Mouse (Mus musculus) midbrain, postnatal 0 days (tissue): ENCODE measurements around the gene Sbds. TPM values are rescaled to one million over a fixed set of nuclear protein-coding genes. Genes with fewer than 3 reads are reported as not detected.

ENCODE experiments used
- ATAC-seq: fragments of 200-750 bp; cut with Nextera tagmentation; 2 replicates; pipeline ENCODE4 v1.8.0; 2017; ENCODE audit warnings: moderate number of reproducible peaks, mild to moderate bottlenecking, moderate TSS enrichment, moderate library complexity; ENCODE audit not compliant: low FRiP score
- DNase-seq: peaks from one replicate; pipeline ENCODE4 v3.0.0-alpha.2; 2015; ENCODE audit warnings: low spot score
- H3K27ac ChIP-seq: fragments of 300-500 bp; sonication (generic); 2 replicates; pipeline ENCODE4 v1.5.1; 2014; ENCODE audit warnings: low read depth, mild to moderate bottlenecking, low read length, mixed read lengths
- H3K27me3 ChIP-seq: fragments of 300-500 bp; sonication (generic); 2 replicates; pipeline ENCODE4 v1.6.1; 2014; ENCODE audit warnings: low read length, control low read depth, mixed read lengths; ENCODE audit not compliant: insufficient read depth
- H3K36me3 ChIP-seq: fragments of 300-500 bp; sonication (generic); 2 replicates; pipeline ENCODE4 v1.6.1; 2014; ENCODE audit warnings: low read length, control low read depth, mixed read lengths; ENCODE audit not compliant: insufficient read depth
- H3K4me1 ChIP-seq: fragments of 300-500 bp; sonication (generic); 2 replicates; pipeline ENCODE4 v1.6.1; 2014; ENCODE audit warnings: mild to moderate bottlenecking, control low read depth, antibody characterized with exemption, low read length, mixed read lengths; ENCODE audit not compliant: insufficient read depth
- H3K4me2 ChIP-seq: fragments of 300-500 bp; sonication (generic); 2 replicates; pipeline ENCODE4 v1.6.1; 2014; ENCODE audit warnings: low read depth, mild to moderate bottlenecking, low read length, mixed read lengths; ENCODE audit not compliant: poor library complexity, severe bottlenecking
- H3K4me3 ChIP-seq: fragments of 300-500 bp; sonication (generic); 2 replicates; pipeline ENCODE4 v1.5.1; 2014; ENCODE audit warnings: low read depth, mild to moderate bottlenecking, low read length, moderate library complexity
- H3K9ac ChIP-seq: fragments of 300-500 bp; sonication (generic); replicated peaks from 2 replicates; pipeline ENCODE4 v1.6.1; 2014; ENCODE audit warnings: mild to moderate bottlenecking, low read length, moderate library complexity, mixed read lengths; ENCODE audit not compliant: poor library complexity, severe bottlenecking
- H3K9me3 ChIP-seq: fragments of 300-500 bp; sonication (generic); 2 replicates; pipeline ENCODE4 v1.6.1; 2016; ENCODE audit warnings: low read length, control low read depth
- CTCF ChIP-seq: IDR thresholded peaks from 2 replicates; pipeline ENCODE4 v1.5.1; 2016; ENCODE audit warnings: antibody characterized with exemption, mild to moderate bottlenecking
- WGBS: fragments of 180-500 bp; shearing (Covaris S2); extraction: QIAGEN DNeasy Blood & Tissue Kit; methylation state at CpG from one replicate; pipeline ENCODE4 v1.1.7; 2014; 5-methylcytosine and 5-hydroxymethylcytosine counted together
- polyA plus RNA-seq: library from polyadenylated mRNA; unstranded; fragments of >200 nt; fragmentation: Nextera tagmentation; extraction: Ambion mirVana; gene quantifications from 2 replicates; pipeline ENCODE4 v1.2.1, GENCODE M21; 2015
- total RNA-seq: library from RNA; depleted of rRNA; stranded (reverse); fragments of >200 nt; gene quantifications from 2 replicates; pipeline ENCODE4 v1.2.3, GENCODE M21; 2014

Sbds gene
- total and polyA plus RNA-seq, 2 experiments from 2014 or later, result 20.3 to 46.4 TPM

DNA sequence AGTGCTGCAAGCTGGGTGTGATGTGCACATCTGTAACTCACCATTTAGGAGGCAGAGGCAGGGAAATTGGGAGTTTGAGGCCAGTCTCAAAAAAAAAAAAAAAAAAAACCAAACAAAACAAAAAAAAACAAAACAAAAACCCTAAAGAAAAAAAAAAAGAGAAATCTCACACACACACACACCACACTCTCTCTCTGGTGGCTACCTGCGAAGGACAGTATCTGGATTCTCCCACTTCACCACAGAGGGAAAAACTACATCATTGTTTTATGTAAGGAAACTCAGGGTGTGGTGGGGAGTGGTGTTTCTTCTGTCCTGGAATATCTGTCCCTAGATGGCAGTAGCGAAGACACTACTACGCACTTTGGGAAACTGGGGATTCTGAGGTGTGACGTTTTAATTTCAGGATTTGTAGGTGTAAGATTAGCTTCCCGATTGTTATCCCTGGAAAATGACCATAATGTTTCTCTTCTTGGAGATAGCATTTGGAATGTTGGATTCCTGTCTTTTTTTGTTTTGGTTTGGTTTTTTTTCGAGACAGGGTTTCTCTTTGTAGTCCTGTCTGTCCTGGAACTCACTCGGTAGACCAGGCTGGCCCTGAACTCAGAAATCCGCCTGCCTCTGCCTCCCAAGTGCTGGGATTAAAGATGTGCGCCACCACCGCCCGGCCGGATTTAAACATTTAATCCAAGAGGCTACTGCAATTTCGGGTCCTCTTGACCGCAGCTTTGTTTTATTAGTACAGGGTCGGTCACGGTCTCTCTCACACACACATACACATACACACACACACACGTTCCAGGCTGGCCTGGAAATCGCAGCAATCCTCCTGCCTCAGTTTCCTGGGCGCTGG is 940 bp downstream of the Sbds start:
- Histone ChIP-seq H3K4me2 (peak overlapping the region; percentile 64), H3K36me3 (peaks cover 27% of the 10 kb centered on the region), H3K4me3 (peak overlapping the region; percentile 73), H3K4me1 (no peaks in the 10 kb centered on the region), H3K27me3 (no peaks in the 10 kb centered on the region), H3K9me3 (no peaks in the 10 kb centered on the region), H3K27ac (peak overlapping the region; percentile 85), H3K9ac (peak overlapping the region; percentile 81)
- ATAC-seq (no peak; the same call in 1 of the 2 replicates), DNase-seq (peak; percentile 44)
- WGBS, result 18% methylated on average over 19 of the region's 19 CpGs
- peak; percentile 58 for TF ChIP-seq CTCF

DNA sequence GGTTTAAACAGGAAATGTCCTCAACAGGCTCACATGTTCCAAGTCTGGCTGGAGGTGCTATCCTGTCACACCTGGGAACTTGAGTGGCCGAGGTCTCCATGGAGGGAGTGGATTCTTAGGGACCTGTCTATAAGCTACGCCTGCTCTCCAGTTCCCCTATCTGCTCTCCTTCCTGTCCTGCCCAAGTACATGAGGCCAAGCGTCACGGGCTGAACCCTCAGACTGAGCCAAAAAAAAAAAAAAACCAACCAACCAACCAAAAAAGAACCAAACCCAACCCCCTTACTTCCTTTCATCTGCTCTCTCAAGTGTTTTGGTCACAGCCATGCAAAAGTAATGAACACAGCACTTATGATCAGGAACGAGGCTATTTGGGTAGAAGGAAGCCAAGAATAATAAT is 7.5 kb downstream of the Sbds start:
- Histone ChIP-seq H3K36me3 (peaks cover 69% of the 10 kb centered on the region), H3K4me1 (no peaks in the 10 kb centered on the region), H3K27me3 (no peaks in the 10 kb centered on the region), H3K27ac (no peak overlapping the region), H3K9ac (no peak overlapping the region), H3K9me3 (no peaks in the 10 kb centered on the region), H3K4me3 (no peak overlapping the region), H3K4me2 (no peak overlapping the region)
- ATAC-seq (no peak), DNase-seq (no peak)
- 87% methylated on average over 5 of the region's 5 CpGs for WGBS
- no peak for TF ChIP-seq CTCF

DNA sequence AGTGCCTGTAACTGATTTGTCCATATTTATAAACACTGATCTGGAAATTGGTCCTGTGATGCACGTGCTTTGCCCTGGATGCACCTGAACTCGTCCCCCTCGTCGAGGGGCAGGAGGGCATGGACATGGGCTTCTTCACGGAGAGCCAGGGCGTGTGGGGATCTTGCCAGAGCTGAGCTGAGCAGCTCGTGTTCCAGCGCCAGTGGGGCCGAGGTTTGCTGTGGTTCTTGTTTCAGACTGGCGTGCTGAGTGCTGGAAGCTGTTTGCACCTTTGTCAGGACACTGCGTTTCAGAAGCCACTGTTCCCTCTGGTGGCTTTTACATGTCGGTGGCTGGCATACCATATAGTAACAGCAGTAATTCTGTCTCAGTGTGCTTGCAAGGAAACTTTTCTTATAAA is 13.9 kb downstream of the Sbds start:
- WGBS, result 90% methylated on average over 12 of the region's 12 CpGs
- H3K27ac ChIP-seq, result no peak overlapping the region

DNA sequence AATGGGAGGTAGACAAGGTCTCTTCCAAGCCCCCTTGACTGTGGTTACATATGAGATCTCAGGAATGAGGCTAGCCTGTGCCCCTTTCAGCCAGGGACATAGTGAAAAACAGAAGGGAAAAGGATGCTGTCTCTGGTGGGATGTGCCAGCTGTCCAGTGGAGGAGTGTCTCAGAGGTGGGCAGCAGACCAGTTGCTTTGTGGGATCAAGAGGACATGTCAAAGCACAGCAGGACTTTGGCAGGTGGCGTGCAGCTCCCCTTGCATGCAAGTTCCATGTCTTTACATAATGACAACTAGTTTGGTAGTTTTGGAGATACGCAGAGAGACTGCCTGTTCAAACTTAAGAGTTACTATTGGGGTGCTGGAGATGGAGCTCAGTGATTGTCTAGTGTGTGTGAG is 15.5 kb downstream of the Sbds start:
- Histone ChIP-seq H3K36me3 (peaks cover 59% of the 10 kb centered on the region), H3K4me3 (no peak overlapping the region), H3K27me3 (no peaks in the 10 kb centered on the region), H3K4me1 (no peaks in the 10 kb centered on the region), H3K9ac (no peak overlapping the region), H3K9me3 (no peaks in the 10 kb centered on the region), H3K4me2 (no peak overlapping the region), H3K27ac (no peak overlapping the region)
- DNase-seq (no peak), ATAC-seq (no peak)
- WGBS, result 98% methylated on average over 2 of the region's 2 CpGs
- no peak for TF ChIP-seq CTCF

More for the DNA sequence above, 13.9 kb downstream of the Sbds start:
- Histone ChIP-seq H3K9me3 (no peaks in the 10 kb centered on the region), H3K4me3 (no peak overlapping the region), H3K9ac (no peak overlapping the region), H3K27me3 (no peaks in the 10 kb centered on the region), H3K36me3 (peaks cover 60% of the 10 kb centered on the region), H3K4me2 (no peak overlapping the region), H3K4me1 (no peaks in the 10 kb centered on the region)
- no peak for ATAC-seq
- no peak for DNase-seq
- TF ChIP-seq CTCF, result no peak

DNA sequence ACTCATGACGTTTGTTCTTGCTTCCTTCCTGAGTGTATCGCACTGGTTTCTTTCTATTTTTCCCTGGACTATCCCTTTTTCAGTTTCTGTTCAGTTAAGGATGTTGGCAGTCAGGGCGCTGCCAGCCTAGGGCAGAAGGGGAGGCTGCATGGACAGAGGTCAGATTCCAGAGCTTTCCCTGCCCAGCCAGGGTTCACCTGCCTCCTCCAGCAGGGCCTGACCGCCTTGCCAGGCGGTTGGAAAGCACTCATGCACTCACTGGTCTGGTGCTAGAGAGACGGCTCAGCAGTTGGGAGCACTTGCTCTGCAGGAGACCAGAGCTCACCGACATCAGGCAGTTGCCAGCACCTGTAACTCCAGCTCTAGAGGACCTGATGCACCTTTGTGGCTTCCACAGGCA is 16.1 kb downstream of the Sbds start:
- Histone ChIP-seq H3K9ac (no peak overlapping the region), H3K4me3 (no peak overlapping the region), H3K9me3 (no peaks in the 10 kb centered on the region), H3K36me3 (peaks cover 58% of the 10 kb centered on the region), H3K27me3 (no peaks in the 10 kb centered on the region), H3K27ac (no peak overlapping the region), H3K4me2 (no peak overlapping the region), H3K4me1 (no peaks in the 10 kb centered on the region)
- ATAC-seq (no peak), DNase-seq (no peak)
- no peak for TF ChIP-seq CTCF
- WGBS, result 92% methylated on average over 7 of the region's 7 CpGs

DNA sequence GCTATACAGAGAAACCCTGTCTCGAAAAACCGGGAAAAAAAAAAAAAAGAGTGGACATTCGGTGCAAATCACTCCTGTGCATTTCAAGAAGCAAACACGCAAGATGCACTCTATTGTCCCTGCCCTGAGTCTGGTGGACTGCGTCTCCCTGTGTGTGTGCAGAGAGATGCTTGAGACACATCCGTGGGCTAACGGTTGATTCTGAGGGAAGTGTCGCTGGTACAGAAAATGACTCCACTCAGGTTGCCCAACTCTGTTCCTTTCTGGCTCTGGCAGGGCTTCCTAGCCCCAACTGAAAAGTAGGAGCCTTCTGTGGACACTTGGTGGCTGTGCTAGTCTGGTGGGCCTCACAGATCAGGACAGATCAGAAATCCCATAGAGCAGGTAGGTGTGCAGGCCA is 19.0 kb downstream of the Sbds start:
- TF ChIP-seq CTCF, result no peak
- WGBS, result 95% methylated on average over 8 of the region's 8 CpGs
- no peak overlapping the region for H3K27ac ChIP-seq
- H3K4me2 ChIP-seq, result no peak overlapping the region
- no peaks in the 10 kb centered on the region for H3K9me3 ChIP-seq
- ATAC-seq (no peak), DNase-seq (no peak)
- peaks cover 72% of the 10 kb centered on the region for H3K36me3 ChIP-seq
- no peak overlapping the region for H3K9ac ChIP-seq
- no peaks in the 10 kb centered on the region for H3K27me3 ChIP-seq
- H3K4me3 ChIP-seq, result no peak overlapping the region
- no peaks in the 10 kb centered on the region for H3K4me1 ChIP-seq
